Mouse (Mus musculus) neural tube, embryonic 11.5 days (tissue): ENCODE data around the gene Ehmt2. TPM values are rescaled to one million over a fixed set of nuclear protein-coding genes. Genes with fewer than 3 reads are reported as not detected.
"Not testable (repeated sequence)": the region's sequence is repeated elsewhere in the genome, so short reads cannot be mapped to it uniquely, and the experiment has no call there.

Source experiments
- ATAC-seq: fragments of 200-750 bp; cut with Nextera tagmentation; 2 replicates; pipeline ENCODE4 v1.8.0; 2017; ENCODE audit warnings: moderate number of reproducible peaks, mild to moderate bottlenecking, moderate TSS enrichment, moderate library complexity; ENCODE audit not compliant: insufficient read depth, low FRiP score, low TSS enrichment
- DNase-seq: peaks from one replicate; pipeline ENCODE4 v3.0.0-alpha.2; 2015; ENCODE audit warnings: low spot score
- H3K27ac ChIP-seq: fragments of 300-500 bp; sonication (generic); 2 replicates; pipeline ENCODE4 v1.5.1; 2014; ENCODE audit warnings: low read depth, mild to moderate bottlenecking, low read length
- H3K27me3 ChIP-seq: fragments of 300-500 bp; sonication (generic); 2 replicates; pipeline ENCODE4 v1.6.1; 2014; ENCODE audit warnings: mild to moderate bottlenecking, low read length, mixed read lengths; ENCODE audit not compliant: control insufficient read depth, insufficient read depth
- H3K36me3 ChIP-seq: fragments of 300-500 bp; sonication (generic); 2 replicates; pipeline ENCODE4 v1.6.1; 2014; ENCODE audit warnings: mild to moderate bottlenecking, low read length, moderate library complexity, mixed read lengths; ENCODE audit not compliant: control insufficient read depth, insufficient read depth
- H3K4me1 ChIP-seq: fragments of 300-500 bp; sonication (generic); 2 replicates; pipeline ENCODE4 v1.6.1; 2014; ENCODE audit warnings: low read length, mixed read lengths; ENCODE audit not compliant: control insufficient read depth, insufficient read depth
- H3K4me2 ChIP-seq: fragments of 300-500 bp; sonication (generic); 2 replicates; pipeline ENCODE4 v1.6.1; 2014; ENCODE audit warnings: low read depth, mild to moderate bottlenecking, moderate library complexity
- H3K4me3 ChIP-seq: fragments of 300-500 bp; sonication (generic); 2 replicates; pipeline ENCODE4 v1.5.1; 2014; ENCODE audit warnings: low read depth, low read length
- H3K9ac ChIP-seq: fragments of 300-500 bp; sonication (generic); 2 replicates; pipeline ENCODE4 v1.6.1; 2014; ENCODE audit warnings: mild to moderate bottlenecking, low read length
- H3K9me3 ChIP-seq: fragments of 300-500 bp; sonication (generic); 2 replicates; pipeline ENCODE4 v1.6.1; 2016; ENCODE audit warnings: low read length; ENCODE audit not compliant: control insufficient read depth
- WGBS: fragments of 180-500 bp; shearing (Covaris S2); extraction: QIAGEN DNeasy Blood & Tissue Kit; methylation state at CpG from one replicate; pipeline ENCODE4 v1.1.7; 2014; 5-methylcytosine and 5-hydroxymethylcytosine counted together
- polyA plus RNA-seq: library from polyadenylated mRNA; unstranded; fragments of >200 nt; fragmentation: Nextera tagmentation; extraction: Ambion mirVana; gene quantifications from 2 replicates; pipeline ENCODE4 v1.2.1, GENCODE M21; 2014

Gene Ehmt2
- polyA plus RNA-seq, 1 experiment from 2014 or later = 62.7 TPM

DNA sequence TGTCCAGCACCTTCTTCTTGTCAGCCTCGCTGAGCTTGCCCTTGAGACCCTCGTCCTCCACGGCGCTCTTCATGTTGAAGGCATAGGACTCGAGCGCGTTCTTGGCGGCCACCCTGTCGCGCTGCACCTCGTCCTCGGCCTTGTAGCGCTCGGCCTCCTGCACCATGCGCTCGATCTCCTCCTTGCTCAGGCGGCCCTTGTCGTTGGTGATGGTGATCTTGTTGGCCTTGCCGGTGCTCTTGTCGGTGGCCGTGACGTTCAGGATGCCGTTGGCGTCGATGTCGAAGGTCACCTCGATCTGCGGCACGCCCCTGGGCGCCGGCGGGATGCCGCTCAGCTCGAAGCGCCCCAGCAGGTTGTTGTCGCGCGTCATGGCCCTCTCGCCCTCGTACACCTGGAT is 59.0 kb downstream of the Ehmt2 start:
- not testable (repeated sequence) for DNase-seq, H3K4me3 ChIP-seq, H3K4me1 ChIP-seq, H3K36me3 ChIP-seq, H3K27ac ChIP-seq, H3K9me3 ChIP-seq, H3K27me3 ChIP-seq, H3K4me2 ChIP-seq, H3K9ac ChIP-seq, ATAC-seq
- 18% methylated on average over 29 of the region's 40 CpGs for WGBS

DNA sequence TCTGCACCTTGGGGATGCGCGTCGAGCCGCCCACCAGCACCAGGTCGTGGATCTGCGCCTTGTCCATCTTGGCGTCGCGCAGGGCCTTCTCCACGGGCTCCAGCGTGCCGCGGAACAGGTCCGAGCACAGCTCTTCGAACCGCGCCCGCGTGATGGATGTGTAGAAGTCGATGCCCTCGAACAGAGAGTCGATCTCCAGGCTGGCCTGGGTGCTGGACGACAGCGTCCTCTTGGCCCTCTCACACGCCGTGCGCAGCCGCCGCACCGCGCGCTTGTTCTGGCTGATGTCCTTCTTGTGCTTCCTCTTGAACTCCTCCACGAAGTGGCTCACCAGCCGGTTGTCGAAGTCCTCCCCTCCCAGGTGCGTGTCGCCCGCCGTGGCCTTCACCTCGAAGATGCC is 59.7 kb downstream of the Ehmt2 start:
- not testable (repeated sequence) for H3K9ac ChIP-seq, DNase-seq, H3K36me3 ChIP-seq, H3K27me3 ChIP-seq, H3K4me1 ChIP-seq, H3K4me3 ChIP-seq, H3K4me2 ChIP-seq, H3K9me3 ChIP-seq, ATAC-seq, H3K27ac ChIP-seq
- WGBS = 23% methylated on average over 20 of the region's 40 CpGs

DNA sequence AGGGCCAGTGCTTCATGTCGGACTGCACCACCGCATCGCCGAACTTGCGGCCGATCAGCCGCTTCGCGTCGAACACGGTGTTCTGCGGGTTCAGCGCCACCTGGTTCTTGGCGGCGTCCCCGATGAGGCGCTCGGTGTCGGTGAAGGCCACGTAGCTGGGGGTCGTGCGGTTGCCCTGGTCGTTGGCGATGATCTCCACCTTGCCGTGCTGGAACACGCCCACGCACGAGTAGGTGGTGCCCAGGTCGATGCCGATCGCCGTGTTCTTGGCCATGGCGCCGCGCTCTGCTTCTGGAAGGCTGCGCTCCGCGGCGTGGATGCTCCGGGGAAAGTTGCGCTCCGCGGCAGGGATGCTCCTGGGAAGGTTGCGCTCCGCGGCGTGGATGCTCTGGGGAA is 60.5 kb downstream of the Ehmt2 start:
- H3K36me3 ChIP-seq, H3K27ac ChIP-seq, H3K4me1 ChIP-seq, H3K27me3 ChIP-seq, DNase-seq, H3K9ac ChIP-seq, H3K9me3 ChIP-seq: not testable (repeated sequence)
- ATAC-seq = peak; percentile 56
- Histone ChIP-seq H3K4me2 (peak overlapping the region; percentile 76), H3K4me3 (peak overlapping the region; percentile 43)
- WGBS = under 1% methylated on average over 24 of the region's 47 CpGs

DNA sequence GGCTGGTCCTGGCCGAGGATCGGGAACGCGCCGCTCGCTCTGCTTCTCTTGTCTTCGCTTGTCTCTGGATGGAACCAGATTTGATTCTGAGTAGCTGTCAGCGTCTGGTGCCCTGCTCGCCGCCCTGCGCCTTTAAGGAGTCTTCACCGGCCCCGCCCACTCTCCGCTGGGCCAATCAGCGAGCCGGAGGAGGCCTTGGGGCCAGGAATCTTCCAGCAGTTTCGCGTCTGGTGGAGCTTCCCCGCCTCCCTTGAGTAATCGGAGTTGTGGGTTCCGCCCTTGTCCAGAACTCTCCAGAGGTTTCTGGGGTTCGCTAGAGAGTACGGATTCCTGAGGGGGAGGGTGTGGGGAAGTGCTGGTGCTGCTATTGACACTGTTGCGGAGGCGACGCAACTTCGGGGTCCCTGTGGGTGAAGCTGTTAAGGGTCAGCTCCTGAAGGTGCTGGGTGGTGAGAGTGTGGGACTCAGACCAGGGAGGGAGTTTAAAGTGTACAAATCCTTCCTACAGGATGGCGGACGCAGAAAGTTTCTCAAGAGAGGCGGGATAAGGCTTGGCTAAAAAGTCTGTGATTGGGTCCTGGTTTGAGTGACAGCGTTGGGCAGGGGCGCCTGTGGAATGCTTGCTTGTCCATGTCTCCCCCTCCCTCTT is 61.0 kb downstream of the Ehmt2 start, which contains the start of gene Hspa1b:
Hspa1b (minus strand) TSS at position 109 of the 649 bp plus-strand sequence.
- not testable (repeated sequence) for H3K27me3 ChIP-seq, H3K36me3 ChIP-seq, H3K9me3 ChIP-seq, H3K4me1 ChIP-seq, H3K27ac ChIP-seq
- DNase-seq = peak; percentile 72
- peak within 1 kb of the TSS; percentile 57 for H3K9ac ChIP-seq
- ATAC-seq = peak; percentile 92
- peak within 1 kb of the TSS; percentile 43 for H3K4me3 ChIP-seq
- peak within 1 kb of the TSS; percentile 76 for H3K4me2 ChIP-seq
- WGBS = under 1% methylated on average over 23 of the region's 32 CpGs

DNA sequence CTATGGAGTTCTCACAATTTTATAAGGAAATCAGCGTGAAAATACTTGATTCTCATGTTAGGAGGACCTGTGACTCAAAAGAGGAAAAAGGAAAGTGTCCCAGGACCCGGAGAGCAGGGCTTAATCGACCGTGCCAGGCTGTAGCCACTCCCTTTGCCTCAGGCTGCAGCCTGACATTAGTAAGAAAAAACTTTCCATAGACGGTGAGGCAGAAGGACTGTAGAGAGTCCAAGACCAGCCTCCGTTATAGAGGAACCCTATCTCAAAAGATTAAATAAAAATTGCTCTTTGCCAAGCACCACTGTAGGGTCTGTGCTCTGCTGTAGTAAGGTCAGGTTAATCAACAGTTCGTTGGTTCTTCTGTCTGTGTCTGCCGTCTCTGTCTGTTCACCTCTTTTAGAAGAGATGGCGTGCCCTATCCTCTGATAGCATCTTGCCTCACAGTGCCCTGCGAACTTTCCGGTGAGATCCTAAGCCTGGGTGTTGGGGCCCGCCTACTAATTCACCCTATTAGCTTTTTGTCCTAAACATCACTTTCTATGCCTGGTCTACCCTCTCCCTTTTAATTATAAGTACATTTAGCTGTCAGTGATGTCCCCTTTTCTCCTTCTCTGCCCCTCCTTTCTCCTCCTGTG is 61.7 kb downstream of the Ehmt2 start:
- no peaks in the 10 kb centered on the region for H3K36me3 ChIP-seq
- H3K27me3 ChIP-seq = peaks cover 7% of the 10 kb centered on the region; the same call in 1 of the 2 replicates

DNA sequence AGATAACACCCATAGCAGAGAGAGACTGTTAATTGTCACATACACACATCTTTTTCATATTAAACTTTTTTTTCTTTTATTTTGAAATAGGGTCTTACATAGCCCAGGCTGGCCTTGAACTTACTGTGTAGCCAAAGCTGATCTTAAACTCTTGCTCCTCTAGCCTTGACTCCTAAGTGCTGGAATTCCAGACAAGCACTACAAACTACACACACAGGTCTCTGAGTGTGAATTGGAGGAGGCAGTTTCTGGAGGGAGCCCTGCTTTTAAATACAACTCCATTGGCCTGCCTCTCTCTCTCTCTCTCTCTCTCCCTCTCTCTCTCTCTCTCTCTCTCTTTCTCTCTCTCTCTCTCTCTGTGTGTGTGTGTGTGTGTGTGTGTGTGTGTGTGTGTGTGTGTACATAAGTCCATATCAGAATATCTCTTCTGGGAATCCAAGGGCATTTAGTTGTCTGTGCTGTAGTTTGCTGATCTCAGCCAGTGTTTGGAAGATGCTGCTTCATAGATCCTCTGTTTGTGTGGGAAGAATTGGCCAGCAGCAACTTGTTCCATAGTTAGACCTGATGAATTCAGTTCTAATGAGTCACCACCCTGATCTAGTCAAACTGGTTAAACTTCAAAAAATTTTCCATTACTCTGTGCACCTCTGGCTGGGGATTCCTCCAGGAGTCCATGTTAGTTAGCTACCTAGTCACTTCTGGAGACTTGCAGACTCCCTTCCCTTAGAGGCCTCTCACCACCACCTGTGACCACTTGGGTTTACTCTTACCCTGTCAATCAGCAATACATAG is 62.6 kb downstream of the Ehmt2 start:
- H3K27me3 ChIP-seq = peaks cover 7% of the 10 kb centered on the region; the same call in 1 of the 2 replicates
- no peak overlapping the region for H3K27ac ChIP-seq
- H3K36me3 ChIP-seq = no peaks in the 10 kb centered on the region
- no peak for DNase-seq
- no peaks in the 10 kb centered on the region for H3K9me3 ChIP-seq
- H3K4me3 ChIP-seq = no peak overlapping the region
- no peak overlapping the region for H3K4me2 ChIP-seq
- no peak for ATAC-seq
- peaks cover 3% of the 10 kb centered on the region; the same call in 1 of the 2 replicates for H3K4me1 ChIP-seq
- no peak overlapping the region for H3K9ac ChIP-seq

More for the DNA sequence above, 61.7 kb downstream of the Ehmt2 start:
- 15% methylated on average over 12 of the region's 12 CpGs for WGBS
- H3K9ac ChIP-seq = peak overlapping the region; percentile 57
- DNase-seq = no peak
- H3K9me3 ChIP-seq = no peaks in the 10 kb centered on the region
- H3K27ac ChIP-seq = no peak overlapping the region
- H3K4me3 ChIP-seq = peak overlapping the region; percentile 43; the same call in 1 of the 2 replicates
- no peak for ATAC-seq
- peaks cover 3% of the 10 kb centered on the region; the same call in 1 of the 2 replicates for H3K4me1 ChIP-seq
- H3K4me2 ChIP-seq = peak overlapping the region; percentile 76

DNA sequence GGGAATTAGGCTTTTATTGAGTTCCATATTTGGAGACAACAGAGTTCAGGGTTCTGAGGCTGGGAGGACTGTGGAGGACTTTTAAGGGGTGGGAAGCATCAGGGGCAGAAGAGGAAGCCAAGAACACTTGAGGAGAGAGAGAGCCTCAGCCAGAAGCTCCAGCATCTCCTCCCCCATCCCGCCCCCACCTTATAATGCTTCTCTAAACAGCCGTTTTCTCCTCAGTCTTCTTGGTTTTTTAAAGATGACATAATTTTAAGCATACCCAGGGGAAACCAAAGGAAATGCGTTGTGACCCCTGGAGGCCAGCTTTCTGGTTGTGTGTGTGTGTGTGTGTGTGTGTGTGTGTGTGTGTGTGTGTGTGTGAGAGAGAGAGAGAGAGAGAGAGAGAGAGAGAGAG is 63.9 kb downstream of the Ehmt2 start:
- H3K4me2 ChIP-seq = no peak overlapping the region
- DNase-seq = no peak
- no peaks in the 10 kb centered on the region for H3K36me3 ChIP-seq
- H3K27ac ChIP-seq = no peak overlapping the region
- H3K27me3 ChIP-seq = peaks cover 4% of the 10 kb centered on the region; the same call in 1 of the 2 replicates
- ATAC-seq = no peak
- H3K9me3 ChIP-seq = no peaks in the 10 kb centered on the region
- WGBS = 47% methylated on average over 3 of the region's 3 CpGs
- no peak overlapping the region for H3K9ac ChIP-seq
- peaks cover 3% of the 10 kb centered on the region; the same call in 1 of the 2 replicates for H3K4me1 ChIP-seq
- no peak overlapping the region for H3K4me3 ChIP-seq

DNA sequence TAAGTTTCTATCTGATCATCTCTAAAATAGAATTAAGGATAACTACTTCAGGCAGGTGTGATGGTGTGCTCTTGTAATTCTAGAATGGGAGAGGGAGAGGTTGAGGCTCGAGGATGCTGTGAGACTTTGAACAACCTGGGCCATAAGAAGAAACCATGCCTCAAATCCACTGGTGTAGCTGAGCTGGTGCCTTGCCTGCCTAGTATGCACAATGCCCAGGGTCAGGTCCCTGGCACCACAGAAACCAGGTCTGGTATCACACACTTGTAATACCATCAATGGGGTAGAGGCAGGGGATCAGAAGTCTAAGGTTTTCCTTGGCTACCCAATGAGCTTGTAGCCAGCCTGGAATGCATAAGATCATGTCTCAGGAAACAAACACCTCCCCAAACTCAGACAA is 64.6 kb downstream of the Ehmt2 start:
- H3K27ac ChIP-seq = no peak overlapping the region
- H3K4me3 ChIP-seq = no peak overlapping the region
- H3K36me3 ChIP-seq = no peaks in the 10 kb centered on the region
- DNase-seq = no peak
- H3K9ac ChIP-seq = no peak overlapping the region
- H3K27me3 ChIP-seq = peaks cover 5% of the 10 kb centered on the region
- ATAC-seq = no peak
- peaks cover 3% of the 10 kb centered on the region; the same call in 1 of the 2 replicates for H3K4me1 ChIP-seq
- H3K4me2 ChIP-seq = no peak overlapping the region
- H3K9me3 ChIP-seq = no peaks in the 10 kb centered on the region
- 57% methylated on average over 1 of the region's 1 CpGs for WGBS
